Mouse (Mus musculus): ENCODE measurements around the gene Tiprl. TPM values are rescaled to one million over a fixed set of nuclear protein-coding genes. Genes with fewer than 3 reads are reported as not detected.

Gene Tiprl
- polyA plus RNA-seq, 1 experiment from 2014 or later = 87.3 TPM

DNA sequence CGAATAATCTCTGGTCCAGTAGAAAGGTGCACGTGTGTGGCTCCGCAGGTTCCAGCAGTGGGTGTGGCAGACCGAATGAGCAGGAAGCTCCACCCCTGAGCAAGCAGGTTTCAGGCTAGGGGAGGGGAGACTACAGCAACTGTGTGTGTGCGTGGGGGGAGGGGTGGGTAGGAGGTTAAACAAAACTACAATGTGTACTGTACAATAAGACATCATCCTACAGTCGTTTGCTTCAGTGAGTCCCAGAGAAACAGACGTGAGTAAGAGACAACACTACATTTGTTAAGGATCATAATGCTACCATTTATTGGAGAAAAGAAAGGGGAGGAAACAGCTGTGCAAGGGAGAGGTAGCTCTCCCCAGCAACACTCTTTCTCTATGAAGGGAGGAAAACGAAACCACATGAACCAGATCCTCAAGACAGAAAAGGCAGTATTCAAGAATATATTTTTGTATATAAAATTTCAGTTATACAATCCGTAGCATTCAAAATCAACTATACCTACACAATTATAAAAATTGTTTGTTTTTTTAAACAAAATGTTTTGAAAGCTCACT, 62.7 kb downstream of the Tiprl start:
- 59% methylated on average over 6 of the region's 9 CpGs for WGBS
- Histone ChIP-seq H3K4me2 (ENCODE audit: low read depth, low read length) (no peak overlapping the region), H3K27me3 (ENCODE audit: control insufficient read depth, insufficient read depth, low read length) (no peaks in the 10 kb centered on the region), H3K9me3 (replicated peaks; ENCODE audit: control insufficient read depth, low read length) (no peaks in the 10 kb centered on the region), H3K27ac (ENCODE audit: low read length) (no peak overlapping the region; the same call in 1 of the 2 replicates), H3K4me1 (ENCODE audit: control insufficient read depth, insufficient read depth, low read length) (no peaks in the 10 kb centered on the region), H3K9ac (ENCODE audit: low read length) (no peak overlapping the region), H3K36me3 (ENCODE audit: control insufficient read depth, insufficient read depth, low read length) (no peaks in the 10 kb centered on the region), H3K4me3 (replicated peaks; ENCODE audit: low read length) (no peak overlapping the region)
- ATAC-seq (ENCODE audit: insufficient read depth, low FRiP score) = peak; percentile 29; the same call in 1 of the 2 replicates

DNA sequence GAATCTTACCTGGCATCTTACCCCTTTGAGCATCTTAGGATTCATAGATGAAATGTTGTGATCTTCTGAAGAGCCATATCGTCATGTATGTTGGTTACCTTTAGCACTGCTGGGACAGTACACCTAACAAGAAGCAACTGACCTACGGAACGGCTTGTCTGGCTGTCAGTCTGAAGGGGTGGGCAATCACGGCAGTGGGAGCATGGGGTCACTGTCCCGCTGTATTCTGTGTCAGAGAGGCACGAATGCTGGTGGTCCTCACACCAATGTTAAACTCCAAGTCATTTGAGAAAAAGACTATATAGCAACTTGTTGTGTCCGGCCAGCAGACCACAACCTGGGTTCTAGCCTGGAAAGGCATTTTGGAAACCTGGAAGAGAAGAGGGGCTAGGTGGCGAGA, 65.5 kb downstream of the Tiprl start:
- no peaks in the 10 kb centered on the region for H3K36me3 ChIP-seq (ENCODE audit: control insufficient read depth, insufficient read depth, low read length)
- no peak overlapping the region for H3K4me2 ChIP-seq (ENCODE audit: low read depth, low read length)
- no peak for ATAC-seq (ENCODE audit: insufficient read depth, low FRiP score)
- no peak overlapping the region for H3K4me3 ChIP-seq (replicated peaks; ENCODE audit: low read length)
- no peaks in the 10 kb centered on the region for H3K27me3 ChIP-seq (ENCODE audit: control insufficient read depth, insufficient read depth, low read length)
- no peaks in the 10 kb centered on the region for H3K4me1 ChIP-seq (ENCODE audit: control insufficient read depth, insufficient read depth, low read length)
- H3K9ac ChIP-seq (ENCODE audit: low read length) = no peak overlapping the region
- WGBS = 87% methylated on average over 7 of the region's 8 CpGs
- H3K9me3 ChIP-seq (replicated peaks; ENCODE audit: control insufficient read depth, low read length) = no peaks in the 10 kb centered on the region
- H3K27ac ChIP-seq (ENCODE audit: low read length) = no peak overlapping the region

DNA sequence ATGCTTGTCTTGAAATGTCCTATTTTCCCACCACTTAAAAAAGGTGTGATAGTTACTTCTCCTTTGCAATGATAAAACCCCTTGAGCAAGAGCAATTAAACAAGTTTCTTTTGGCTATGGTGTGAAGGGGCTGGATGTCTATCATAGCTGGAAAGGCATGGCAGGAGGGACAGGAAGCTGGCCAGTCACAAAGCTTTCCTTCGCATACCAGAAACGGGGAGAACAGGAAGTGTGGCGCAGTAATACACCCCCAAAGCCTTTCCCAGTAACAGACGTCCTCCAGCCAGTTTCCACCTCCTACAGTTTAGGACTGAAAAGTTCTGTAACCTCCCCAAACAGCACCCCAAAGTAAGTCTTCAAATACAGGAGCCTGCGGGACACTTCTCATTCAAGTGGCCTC, 66.6 kb downstream of the Tiprl start:
- H3K36me3 ChIP-seq (ENCODE audit: control insufficient read depth, insufficient read depth, low read length) = no peaks in the 10 kb centered on the region
- no peak overlapping the region for H3K4me2 ChIP-seq (ENCODE audit: low read depth, low read length)
- no peak overlapping the region for H3K27ac ChIP-seq (ENCODE audit: low read length)
- H3K9me3 ChIP-seq (replicated peaks; ENCODE audit: control insufficient read depth, low read length) = no peaks in the 10 kb centered on the region
- H3K4me3 ChIP-seq (replicated peaks; ENCODE audit: low read length) = no peak overlapping the region
- H3K4me1 ChIP-seq (ENCODE audit: control insufficient read depth, insufficient read depth, low read length) = no peaks in the 10 kb centered on the region
- 70% methylated on average over 5 of the region's 5 CpGs for WGBS
- no peak for ATAC-seq (ENCODE audit: insufficient read depth, low FRiP score)
- H3K27me3 ChIP-seq (ENCODE audit: control insufficient read depth, insufficient read depth, low read length) = no peaks in the 10 kb centered on the region
- H3K9ac ChIP-seq (ENCODE audit: low read length) = no peak overlapping the region

DNA sequence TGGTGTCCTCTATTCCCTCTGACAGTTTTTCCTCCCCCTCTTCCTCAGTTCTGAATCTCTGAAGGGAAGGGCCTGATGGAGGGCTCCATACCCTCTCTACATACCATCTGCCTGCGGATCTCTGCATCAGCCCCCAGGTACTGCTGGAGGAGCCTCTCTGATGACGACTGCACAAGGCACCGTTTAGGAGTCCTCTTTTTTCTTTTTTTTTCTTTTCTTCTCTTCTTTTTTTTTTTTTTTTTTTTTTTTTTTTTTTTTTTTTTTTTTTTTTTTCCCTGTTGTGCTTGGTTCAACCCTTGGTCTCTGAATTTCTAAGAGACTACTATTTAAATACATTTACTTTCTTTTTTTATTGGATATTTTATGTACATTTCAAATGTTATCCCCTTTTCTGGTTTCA, 67.3 kb downstream of the Tiprl start:
- no peak for ATAC-seq (ENCODE audit: insufficient read depth, low FRiP score)
- WGBS = 68% methylated on average over 3 of the region's 3 CpGs
- no peaks in the 10 kb centered on the region for H3K36me3 ChIP-seq (ENCODE audit: control insufficient read depth, insufficient read depth, low read length)
- no peak overlapping the region for H3K9ac ChIP-seq (ENCODE audit: low read length)
- no peaks in the 10 kb centered on the region for H3K9me3 ChIP-seq (replicated peaks; ENCODE audit: control insufficient read depth, low read length)
- H3K4me3 ChIP-seq (replicated peaks; ENCODE audit: low read length) = no peak overlapping the region
- H3K4me2 ChIP-seq (ENCODE audit: low read depth, low read length) = no peak overlapping the region
- H3K27ac ChIP-seq (ENCODE audit: low read length) = no peak overlapping the region
- H3K4me1 ChIP-seq (ENCODE audit: control insufficient read depth, insufficient read depth, low read length) = no peaks in the 10 kb centered on the region
- no peaks in the 10 kb centered on the region for H3K27me3 ChIP-seq (ENCODE audit: control insufficient read depth, insufficient read depth, low read length)

DNA sequence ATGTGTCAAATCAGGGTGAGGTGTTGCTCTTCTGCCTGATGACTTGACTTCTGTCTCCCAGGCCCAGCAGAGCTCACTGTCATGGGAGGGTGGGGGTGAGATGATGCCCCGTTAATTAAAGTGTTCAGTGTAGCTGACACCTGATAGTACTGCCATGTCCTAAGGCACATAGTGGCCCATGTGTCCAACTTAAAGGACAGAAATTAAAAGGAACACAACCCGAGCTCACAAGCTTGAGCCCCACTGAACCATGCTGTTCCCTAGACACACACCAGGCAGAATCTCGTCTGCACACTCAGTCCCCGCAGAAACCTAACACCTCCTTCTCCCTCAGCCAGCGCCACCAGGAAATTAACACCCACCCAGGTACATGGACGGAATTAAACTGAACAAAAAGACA, 71.9 kb downstream of the Tiprl start:
- ATAC-seq (ENCODE audit: insufficient read depth, low FRiP score) = no peak
- Histone ChIP-seq H3K4me2 (ENCODE audit: low read depth, low read length) (no peak overlapping the region), H3K27ac (ENCODE audit: low read length) (no peak overlapping the region), H3K4me1 (ENCODE audit: control insufficient read depth, insufficient read depth, low read length) (no peaks in the 10 kb centered on the region), H3K9ac (ENCODE audit: low read length) (no peak overlapping the region), H3K27me3 (ENCODE audit: control insufficient read depth, insufficient read depth, low read length) (no peaks in the 10 kb centered on the region), H3K36me3 (ENCODE audit: control insufficient read depth, insufficient read depth, low read length) (no peaks in the 10 kb centered on the region), H3K9me3 (replicated peaks; ENCODE audit: control insufficient read depth, low read length) (no peaks in the 10 kb centered on the region), H3K4me3 (replicated peaks; ENCODE audit: low read length) (no peak overlapping the region)
- 87% methylated on average over 6 of the region's 6 CpGs for WGBS

Other genes starting within 250 kb of the Tiprl start
- not detected in 2 replicates for gene Tbx19, start 76.2 kb downstream of the Tiprl start, polyA plus RNA-seq (2015; fragmentation: Nextera tagmentation; extraction: Ambion mirVana)
- 31.4 and 34.0 TPM in 2 replicates for gene Sft2d2, start 42.6 kb downstream of the Tiprl start, polyA plus RNA-seq (2015; fragmentation: Nextera tagmentation; extraction: Ambion mirVana)
- 1.1 and 1.2 TPM in 2 replicates for gene Gpr161, start 58.8 kb upstream of the Tiprl start, polyA plus RNA-seq (2015; fragmentation: Nextera tagmentation; extraction: Ambion mirVana)
- gene Dcaf6, start 223.5 kb upstream of the Tiprl start, polyA plus RNA-seq (2015; fragmentation: Nextera tagmentation; extraction: Ambion mirVana) = 16.2 and 17.5 TPM in 2 replicates
- gene Mpc2, start 223.6 kb upstream of the Tiprl start, polyA plus RNA-seq (2015; fragmentation: Nextera tagmentation; extraction: Ambion mirVana) = 141 and 184 TPM in 2 replicates
- gene Adcy10, start 248.2 kb upstream of the Tiprl start, polyA plus RNA-seq (2015; fragmentation: Nextera tagmentation; extraction: Ambion mirVana) = 0.04 TPM in 1 of 2 replicates, not detected in the other

Measured in stomach, embryonic 16.5 days (tissue).